31 mouse cellular contexts compared by ENCODE assay signal in the genomic region with DNA sequence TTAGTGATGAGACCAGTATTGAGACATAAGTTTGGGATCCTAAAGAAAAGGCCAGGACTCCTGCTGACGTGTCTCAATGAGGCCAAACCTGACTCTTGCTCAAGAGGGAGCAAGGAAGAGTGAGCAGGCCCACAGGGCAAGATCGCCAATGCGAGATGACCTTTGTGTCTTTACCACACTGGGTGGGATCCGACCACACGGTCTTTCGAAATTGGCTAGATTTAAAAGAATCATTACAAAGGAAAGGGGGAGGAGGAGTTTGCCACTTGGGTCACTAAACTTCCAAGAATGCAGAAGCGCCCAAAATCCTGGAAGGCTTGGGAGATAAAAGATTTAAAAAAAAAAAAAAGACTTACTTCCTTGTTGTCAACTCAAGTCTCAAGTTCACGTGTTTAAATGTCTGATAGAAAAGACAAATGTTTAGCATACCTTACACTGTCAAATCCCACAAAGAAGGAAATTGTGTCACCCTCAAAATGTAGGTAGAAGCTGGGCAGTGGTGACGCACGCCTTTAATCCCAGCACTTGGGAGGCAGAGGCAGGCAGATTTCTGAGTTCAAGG. TPM values are rescaled to one million over a fixed set of nuclear protein-coding genes. Genes with fewer than 3 reads are reported as not detected.
A peak's percentile ranks its signal among the peaks of the same experiment; 100 is the strongest.
DNase-seq lines count a peak whose midpoint lies in the region; ATAC-seq and TF ChIP-seq lines count a peak whose summit lies in the region.
"Had no signal": no experiment of that assay in that cellular context is flagged by ENCODE, and none has a peak within 500 bp of the region (broad histone marks: within the 10 kb centered on the region; RNA-seq: fewer than 3 reads in every experiment).

No protein-coding gene starts in this region.

- no peak for ATAC-seq in inflammation-experienced regulatory T-cells, adult 6 months
- ATAC-seq: forebrain, embryonic 13.5 days; hindbrain, postnatal 0 days; intestine, embryonic 16.5 days; midbrain, embryonic 16.5 days; Patski had no signal

- TF ChIP-seq CTCF in embryonic fibroblast, embryonic 13.5 days (IDR thresholded peaks at IDR 0.05; ENCODE audit: borderline replicate concordance, insufficient read depth, low read length), result no peak
- no peak for TF ChIP-seq CTCF in layer of hippocampus, adult 2 months (conservative IDR thresholded peaks at IDR 0.05)

- no peak overlapping the region for H3K27ac ChIP-seq in embryonic fibroblast, embryonic 13.5 days (ENCODE audit: insufficient read depth, low read length)
- H3K27ac ChIP-seq in layer of hippocampus, adult 2 months, result no peak overlapping the region
- H3K27ac ChIP-seq: embryonic facial prominence, embryonic 13.5 days; forebrain, embryonic 13.5 days; hindbrain, embryonic 12.5 days; hindbrain, postnatal 0 days; liver, embryonic 15.5 days; lung, embryonic 15.5 days; midbrain, embryonic 10.5 days; neural tube, embryonic 12.5 days had no signal

- peak; percentile 1 for DNase-seq in lung, postnatal 10 days
- no peak for DNase-seq in lung, postnatal 14 days
- DNase-seq in thymus, postnatal 4 days, result peak; percentile 2
- DNase-seq in thymus, postnatal 14 days, result no peak
- DNase-seq in layer of hippocampus, adult 2 months (ENCODE audit: low spot score in 2 of 2), result no peak
- DNase-seq: adrenal gland, postnatal 10 days; B cell, adult 2 months; cerebellum, adult 11 months; cerebellum, postnatal 10 days; gastrocnemius, postnatal 10 days; heart, postnatal 36 days; kidney, adult 8-10 months; kidney, postnatal 10 days; layer of hippocampus, adult 9-11 months; liver; thymus, postnatal 36 days had no signal

- H3K4me3 ChIP-seq in embryonic fibroblast, embryonic 13.5 days (ENCODE audit: insufficient read depth, low read length), result no peak overlapping the region
- H3K4me3 ChIP-seq in layer of hippocampus, adult 2 months, result no peak overlapping the region
- H3K4me3 ChIP-seq: embryonic facial prominence, embryonic 13.5 days; erythroblast, embryonic 14.5 days; forebrain, embryonic 13.5 days; hindbrain, embryonic 12.5 days; liver, embryonic 15.5 days; lung, embryonic 15.5 days; midbrain, embryonic 10.5 days; myocyte; neural tube, embryonic 12.5 days had no signal

- 0 out of 2 replicates have a peak, but pooled peaks have one; percentile 4 for TF ChIP-seq POLR2A in embryonic fibroblast, embryonic 13.5 days (IDR thresholded peaks at IDR 0.05; ENCODE audit: low read depth, low read length)

- H3K4me1 ChIP-seq in embryonic fibroblast, embryonic 13.5 days (ENCODE audit: control insufficient read depth, insufficient read depth, low read length), result peaks cover 3% of the 10 kb centered on the region; the same call in 1 of the 2 replicates

RNA-seq across cellular contexts. Expression of gene Klhdc4, which starts 18.0 kb away (rescaled TPM):
- polyA plus RNA-seq in embryonic fibroblast, embryonic 13.5 days (2011; ENCODE audit: insufficient read length, low read depth, missing spikeins), result 21.1 and 26.4 TPM in 2 replicates
- 10 to 100 TPM; 22.0 to 30.4 (median 28.2) TPM for polyA plus RNA-seq in inflammation-experienced regulatory T-cells, adult 6 months (2017; shearing (Covaris generic))
- 10 to 100 TPM; 28.5 to 36.2 TPM for total RNA-seq in layer of hippocampus, adult 2 months (2021)

Comparison
In these comparisons a context has a peak if more than half of its experiments do, and no peak if none do; other contexts are left out.
1. DNase-seq: peak in lung, postnatal 10 days (single experiment) and thymus, postnatal 4 days (single experiment); none in lung, postnatal 14 days (single experiment), thymus, postnatal 14 days (single experiment) and layer of hippocampus, adult 2 months (0 of 2).